Mouse (Mus musculus): ENCODE results near the gene Mpzl3. TPM values are rescaled to one million over a fixed set of nuclear protein-coding genes. Genes with fewer than 3 reads are reported as not detected.

The Mpzl3 gene
- 2.7 and 3.0 TPM in 2 replicates for polyA plus RNA-seq (2015; fragmentation: Nextera tagmentation; extraction: Ambion mirVana)

- H3K4me2 ChIP-seq = peak within 1 kb of the TSS; percentile 82
- peak within 1 kb of the TSS; percentile 63 for H3K4me3 ChIP-seq (replicated peaks)
- under 1% methylated on average over 33 of the region's 33 CpGs for WGBS
- peak; percentile 97 for ATAC-seq (replicated peaks; ENCODE audit: low FRiP score)
- H3K9ac ChIP-seq = peak within 1 kb of the TSS; percentile 37
- H3K27ac ChIP-seq = peak within 1 kb of the TSS; percentile 98
- H3K27me3 ChIP-seq = peaks cover 24% of the 10 kb centered on the region
- no peaks in the 10 kb centered on the region for H3K4me1 ChIP-seq
- no peaks in the 10 kb centered on the region for H3K9me3 ChIP-seq (replicated peaks)
- H3K36me3 ChIP-seq = no peaks in the 10 kb centered on the region
Observed at GRCm38 (mm10) chr9:45055082-45055713, at the start of gene Mpzl3. TSS of gene Mpzl3 (plus strand) at chr9:45055186.

- ATAC-seq (replicated peaks; ENCODE audit: low FRiP score) = no peak
- WGBS = 77% methylated on average over 12 of the region's 12 CpGs
- H3K27ac ChIP-seq = no peak overlapping the region
- no peak overlapping the region for H3K9ac ChIP-seq
- H3K27me3 ChIP-seq = peaks cover 4% of the 10 kb centered on the region; the same call in 1 of the 2 replicates
- H3K4me3 ChIP-seq (replicated peaks) = no peak overlapping the region
- H3K36me3 ChIP-seq = no peaks in the 10 kb centered on the region
- H3K9me3 ChIP-seq (replicated peaks) = no peaks in the 10 kb centered on the region
- no peaks in the 10 kb centered on the region for H3K4me1 ChIP-seq
- H3K4me2 ChIP-seq = no peak overlapping the region
Observed at GRCm38 (mm10) chr9:45007404-45007803, 47.6 kb upstream of the Mpzl3 start.

DNA sequence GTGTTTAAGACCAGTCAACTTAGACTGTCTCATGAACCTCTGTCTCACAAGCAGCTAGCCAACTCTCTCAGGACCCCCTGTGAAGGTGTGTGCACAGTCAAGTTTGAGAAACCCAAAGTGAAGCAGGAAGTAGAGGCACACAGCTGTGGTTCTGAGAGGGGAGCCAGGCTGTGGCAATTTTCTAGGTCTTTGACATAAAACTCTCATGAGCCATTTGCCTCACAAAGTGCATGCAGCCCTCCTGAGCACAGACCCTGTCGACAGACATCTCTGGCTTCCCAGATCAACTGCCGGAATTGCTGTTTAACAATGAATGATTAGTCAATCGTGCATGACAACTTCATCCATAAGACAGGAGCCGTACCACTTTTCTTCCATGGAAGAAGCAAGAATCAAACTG is 46.6 kb upstream of the Mpzl3 start:
- no peaks in the 10 kb centered on the region for H3K9me3 ChIP-seq (replicated peaks)
- 89% methylated on average over 4 of the region's 4 CpGs for WGBS
- no peak overlapping the region for H3K27ac ChIP-seq
- H3K27me3 ChIP-seq = no peaks in the 10 kb centered on the region; the same call in 1 of the 2 replicates
- no peaks in the 10 kb centered on the region for H3K36me3 ChIP-seq
- no peak for ATAC-seq (replicated peaks; ENCODE audit: low FRiP score)
- no peak overlapping the region for H3K4me2 ChIP-seq
- H3K9ac ChIP-seq = no peak overlapping the region
- H3K4me3 ChIP-seq (replicated peaks) = no peak overlapping the region
- H3K4me1 ChIP-seq = no peaks in the 10 kb centered on the region

GRCm38 (mm10) chr9:45009180-45010078 is 45.6 kb upstream of the Mpzl3 start, which contains the start of gene Cd3e:
TSS of gene Cd3e (minus strand) at chr9:45009627.
- H3K9me3 ChIP-seq (replicated peaks) = no peaks in the 10 kb centered on the region
- no peaks in the 10 kb centered on the region for H3K4me1 ChIP-seq
- WGBS = 86% methylated on average over 19 of the region's 19 CpGs
- no peak within 1 kb of the TSS for H3K4me3 ChIP-seq (replicated peaks)
- no peaks in the 10 kb centered on the region; the same call in 1 of the 2 replicates for H3K27me3 ChIP-seq
- ATAC-seq (replicated peaks; ENCODE audit: low FRiP score) = no peak
- H3K4me2 ChIP-seq = no peak within 1 kb of the TSS
- no peaks in the 10 kb centered on the region for H3K36me3 ChIP-seq
- no peak within 1 kb of the TSS for H3K27ac ChIP-seq
- H3K9ac ChIP-seq = no peak within 1 kb of the TSS

- H3K4me1 ChIP-seq = no peaks in the 10 kb centered on the region
- H3K27me3 ChIP-seq = no peaks in the 10 kb centered on the region; the same call in 1 of the 2 replicates
- H3K36me3 ChIP-seq = no peaks in the 10 kb centered on the region
- 72% methylated on average over 4 of the region's 4 CpGs for WGBS
- no peak overlapping the region for H3K9ac ChIP-seq
- H3K9me3 ChIP-seq (replicated peaks) = no peaks in the 10 kb centered on the region
- no peak overlapping the region for H3K4me3 ChIP-seq (replicated peaks)
- ATAC-seq (replicated peaks; ENCODE audit: low FRiP score) = no peak
- no peak overlapping the region for H3K27ac ChIP-seq
- no peak overlapping the region for H3K4me2 ChIP-seq
Observed at GRCm38 (mm10) chr9:45010461-45010860, 44.5 kb upstream of the Mpzl3 start.

- Histone ChIP-seq H3K27me3 (no peaks in the 10 kb centered on the region; the same call in 1 of the 2 replicates), H3K9ac (no peak overlapping the region), H3K4me2 (no peak overlapping the region), H3K4me3 (replicated peaks) (no peak overlapping the region), H3K4me1 (no peaks in the 10 kb centered on the region), H3K36me3 (no peaks in the 10 kb centered on the region), H3K27ac (no peak overlapping the region), H3K9me3 (replicated peaks) (no peaks in the 10 kb centered on the region)
- WGBS = 32% methylated on average over 6 of the region's 6 CpGs
- ATAC-seq (replicated peaks; ENCODE audit: low FRiP score) = no peak
Observed at GRCm38 (mm10) chr9:45011291-45011690, 43.7 kb upstream of the Mpzl3 start.

GRCm38 (mm10) chr9:45014879-45015278 is 40.1 kb upstream of the Mpzl3 start:
- 43% methylated on average over 2 of the region's 2 CpGs for WGBS
- ATAC-seq (replicated peaks; ENCODE audit: low FRiP score) = no peak
- H3K4me3 ChIP-seq (replicated peaks) = no peak overlapping the region
- H3K9me3 ChIP-seq (replicated peaks) = no peaks in the 10 kb centered on the region
- H3K27me3 ChIP-seq = no peaks in the 10 kb centered on the region
- no peak overlapping the region for H3K27ac ChIP-seq
- H3K9ac ChIP-seq = no peak overlapping the region
- no peaks in the 10 kb centered on the region for H3K36me3 ChIP-seq
- H3K4me1 ChIP-seq = no peaks in the 10 kb centered on the region
- no peak overlapping the region for H3K4me2 ChIP-seq

GRCm38 (mm10) chr9:45015841-45016240 is 39.1 kb upstream of the Mpzl3 start:
- no peaks in the 10 kb centered on the region for H3K4me1 ChIP-seq
- no peak for ATAC-seq (replicated peaks; ENCODE audit: low FRiP score)
- H3K27ac ChIP-seq = no peak overlapping the region
- H3K36me3 ChIP-seq = no peaks in the 10 kb centered on the region
- WGBS = 52% methylated on average over 3 of the region's 3 CpGs
- H3K4me3 ChIP-seq (replicated peaks) = no peak overlapping the region
- H3K4me2 ChIP-seq = no peak overlapping the region
- H3K9me3 ChIP-seq (replicated peaks) = no peaks in the 10 kb centered on the region
- H3K9ac ChIP-seq = no peak overlapping the region
- H3K27me3 ChIP-seq = no peaks in the 10 kb centered on the region

DNA sequence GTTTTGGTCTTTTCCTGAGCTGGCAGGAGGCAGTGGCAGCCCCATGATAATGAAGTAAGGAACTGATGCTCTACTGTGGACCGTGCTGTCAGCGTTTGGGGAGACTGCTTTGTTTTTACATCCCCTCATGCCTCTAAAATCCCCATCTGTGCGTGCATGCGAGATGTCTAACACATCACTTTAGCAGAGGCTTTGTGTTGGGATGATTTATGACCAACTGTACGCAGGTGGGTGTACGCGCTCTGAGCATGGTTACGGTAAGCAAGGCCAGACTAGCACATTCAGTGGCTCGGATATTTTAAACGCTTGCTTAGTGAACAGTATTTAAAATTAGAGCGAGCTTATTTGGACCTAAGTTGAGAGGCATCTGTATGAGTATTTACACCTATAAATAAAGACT is 37.0 kb upstream of the Mpzl3 start:
- 73% methylated on average over 11 of the region's 11 CpGs for WGBS
- Histone ChIP-seq H3K27ac (no peak overlapping the region), H3K4me2 (no peak overlapping the region), H3K9ac (no peak overlapping the region), H3K4me1 (no peaks in the 10 kb centered on the region), H3K36me3 (no peaks in the 10 kb centered on the region), H3K27me3 (no peaks in the 10 kb centered on the region), H3K9me3 (replicated peaks) (no peaks in the 10 kb centered on the region), H3K4me3 (replicated peaks) (no peak overlapping the region)
- no peak for ATAC-seq (replicated peaks; ENCODE audit: low FRiP score)

DNA sequence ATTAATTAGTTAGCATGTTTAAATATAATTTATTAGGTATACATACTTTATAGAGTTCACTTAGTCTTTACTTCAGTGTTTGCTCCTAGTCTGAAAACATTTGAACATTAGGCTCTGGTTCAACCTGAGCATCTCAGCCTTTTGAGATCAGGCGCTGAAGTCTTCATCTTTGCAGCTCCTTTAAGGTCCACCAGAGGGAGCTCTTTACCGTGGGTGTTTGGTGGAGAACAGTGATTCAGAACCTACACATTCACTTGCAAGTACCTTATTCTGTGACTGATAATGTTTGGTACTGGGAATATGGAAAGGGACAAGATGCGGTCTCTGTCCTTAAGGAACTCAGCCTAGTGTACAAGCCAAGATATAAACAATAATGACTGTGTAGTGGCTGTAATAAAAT is 32.2 kb upstream of the Mpzl3 start:
- H3K27me3 ChIP-seq = 0 out of 2 replicates have a peak, but pooled peaks cover 10% of the 10 kb centered on the region
- WGBS = 11% methylated on average over 3 of the region's 3 CpGs
- no peaks in the 10 kb centered on the region for H3K36me3 ChIP-seq
- no peak overlapping the region for H3K9ac ChIP-seq
- no peak overlapping the region for H3K4me3 ChIP-seq (replicated peaks)
- ATAC-seq (replicated peaks; ENCODE audit: low FRiP score) = no peak
- no peaks in the 10 kb centered on the region for H3K4me1 ChIP-seq
- H3K4me2 ChIP-seq = no peak overlapping the region
- no peaks in the 10 kb centered on the region for H3K9me3 ChIP-seq (replicated peaks)
- no peak overlapping the region for H3K27ac ChIP-seq

DNA sequence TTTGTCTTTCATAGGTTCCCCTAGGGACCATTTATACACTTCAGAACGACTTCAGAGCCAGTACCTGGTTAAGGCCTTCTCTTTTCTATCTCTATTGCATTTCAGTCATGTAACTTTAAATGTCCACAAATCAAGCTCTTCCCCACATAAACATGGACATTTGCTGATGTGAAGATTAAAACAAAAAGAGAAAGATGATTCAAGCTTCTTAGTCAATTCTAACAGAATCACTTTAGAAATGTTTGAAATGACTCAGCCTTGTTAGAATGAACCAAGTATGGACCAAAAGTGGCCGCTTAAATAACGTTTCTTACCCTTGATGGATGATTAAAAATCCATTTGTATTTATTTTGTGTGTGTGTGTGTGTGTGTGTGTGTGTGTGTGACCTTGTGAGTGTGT is 31.3 kb upstream of the Mpzl3 start:
- Histone ChIP-seq H3K9me3 (replicated peaks) (no peaks in the 10 kb centered on the region), H3K4me3 (replicated peaks) (no peak overlapping the region), H3K9ac (no peak overlapping the region), H3K27ac (no peak overlapping the region), H3K36me3 (no peaks in the 10 kb centered on the region), H3K4me2 (no peak overlapping the region), H3K27me3 (0 out of 2 replicates have a peak, but pooled peaks cover 10% of the 10 kb centered on the region), H3K4me1 (no peaks in the 10 kb centered on the region)
- ATAC-seq (replicated peaks; ENCODE audit: low FRiP score) = no peak
- 62% methylated on average over 3 of the region's 3 CpGs for WGBS

- 0 out of 2 replicates have a peak, but pooled peaks cover 10% of the 10 kb centered on the region for H3K27me3 ChIP-seq
Observed at GRCm38 (mm10) chr9:45024187-45024586, 30.8 kb upstream of the Mpzl3 start.

More at GRCm38 (mm10) chr9:45024187-45024586, 30.8 kb upstream of the Mpzl3 start:
- Histone ChIP-seq H3K4me2 (no peak overlapping the region), H3K9ac (no peak overlapping the region), H3K9me3 (replicated peaks) (no peaks in the 10 kb centered on the region), H3K36me3 (no peaks in the 10 kb centered on the region), H3K4me1 (no peaks in the 10 kb centered on the region), H3K27ac (no peak overlapping the region), H3K4me3 (replicated peaks) (no peak overlapping the region)
- ATAC-seq (replicated peaks; ENCODE audit: low FRiP score) = no peak
- 80% methylated on average over 2 of the region's 2 CpGs for WGBS

All from kidney, embryonic 15.5 days (tissue).